Mouse (Mus musculus) kidney, postnatal 0 days (tissue): ENCODE data around the gene Frmpd3. TPM values are rescaled to one million over a fixed set of nuclear protein-coding genes. Genes with fewer than 3 reads are reported as not detected.

Experiments used
- ATAC-seq: fragments of 200-750 bp; cut with Nextera tagmentation; replicated peaks from 2 replicates; pipeline ENCODE4 v1.8.0; 2017; ENCODE audit warnings: low read depth, moderate number of reproducible peaks, moderate TSS enrichment, moderate library complexity; ENCODE audit not compliant: low FRiP score
- DNase-seq: peaks from one replicate; pipeline ENCODE4 v3.0.0-alpha.2; 2016; ENCODE audit warnings: low spot score
- H3K27ac ChIP-seq: fragments of 300-500 bp; sonication (generic); 2 replicates; pipeline ENCODE4 v1.5.1; 2014; ENCODE audit warnings: mild to moderate bottlenecking
- H3K27me3 ChIP-seq: fragments of 300-500 bp; sonication (generic); 2 replicates; pipeline ENCODE4 v1.6.1; 2014; ENCODE audit warnings: low read length, mixed read lengths; ENCODE audit not compliant: insufficient read depth
- H3K36me3 ChIP-seq: fragments of 300-500 bp; sonication (generic); 2 replicates; pipeline ENCODE4 v1.6.1; 2014; ENCODE audit warnings: low read length, mixed read lengths; ENCODE audit not compliant: insufficient read depth
- H3K4me1 ChIP-seq: fragments of 300-500 bp; sonication (generic); replicated peaks from 2 replicates; pipeline ENCODE4 v1.6.1; 2014; ENCODE audit warnings: antibody characterized with exemption, low read length, mixed read lengths; ENCODE audit not compliant: insufficient read depth
- H3K4me2 ChIP-seq: fragments of 300-500 bp; sonication (generic); 2 replicates; pipeline ENCODE4 v1.6.1; 2014; ENCODE audit warnings: mild to moderate bottlenecking, low read length, moderate library complexity, mixed read lengths
- H3K4me3 ChIP-seq: fragments of 300-500 bp; sonication (generic); replicated peaks from 2 replicates; pipeline ENCODE4 v1.5.1; 2014; ENCODE audit warnings: low read depth, low read length
- H3K9ac ChIP-seq: fragments of 300-500 bp; sonication (generic); 2 replicates; pipeline ENCODE4 v1.6.1; 2014; ENCODE audit warnings: low read depth, low read length
- H3K9me3 ChIP-seq: fragments of 300-500 bp; sonication (generic); replicated peaks from 2 replicates; pipeline ENCODE4 v1.6.1; 2016; ENCODE audit warnings: low read length, inconsistent platforms, mixed read lengths
- CTCF ChIP-seq: IDR thresholded peaks from 2 replicates; pipeline ENCODE4 v1.5.1; 2016; ENCODE audit warnings: antibody characterized with exemption, low read depth, mild to moderate bottlenecking, moderate library complexity
- WGBS: fragments of 180-500 bp; shearing (Covaris S2); extraction: QIAGEN DNeasy Blood & Tissue Kit; methylation state at CpG from one replicate; pipeline ENCODE4 v1.1.7; 2014; 5-methylcytosine and 5-hydroxymethylcytosine counted together
- polyA plus RNA-seq: library from polyadenylated mRNA; unstranded; fragments of >200 nt; fragmentation: Nextera tagmentation; extraction: Ambion mirVana; gene quantifications from 2 replicates; pipeline ENCODE4 v1.2.1, GENCODE M21; 2015

The Frmpd3 gene
- polyA plus RNA-seq, 1 experiment from 2014 or later: 0.03 TPM

DNA sequence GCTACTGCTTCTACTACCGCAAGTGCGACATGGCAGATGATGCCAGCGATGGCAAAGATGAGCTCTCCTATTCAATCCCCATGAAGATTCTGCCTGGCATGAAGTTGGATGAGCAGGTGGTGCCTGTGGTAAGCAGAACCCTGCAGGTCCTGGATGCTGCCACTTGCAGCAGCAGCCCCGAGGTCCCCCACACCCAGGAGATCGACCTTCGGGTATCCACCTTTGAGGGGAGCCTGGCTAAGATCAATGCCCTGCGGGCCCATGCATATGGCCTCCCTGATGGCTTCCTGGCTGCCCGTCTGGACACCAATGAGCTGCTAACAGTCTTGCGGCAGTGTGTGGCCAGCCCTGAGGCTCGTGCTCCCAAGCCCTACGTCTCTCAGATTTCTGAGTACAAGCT is 90.7 kb downstream of the Frmpd3 start:
- no peak overlapping the region for H3K4me3 ChIP-seq
- H3K9me3 ChIP-seq: no peaks in the 10 kb centered on the region
- no peaks in the 10 kb centered on the region for H3K27me3 ChIP-seq
- DNase-seq (no peak), ATAC-seq (no peak)
- 89% methylated on average over 11 of the region's 11 CpGs for WGBS
- no peak for TF ChIP-seq CTCF
- H3K4me2 ChIP-seq: no peak overlapping the region
- no peak overlapping the region for H3K27ac ChIP-seq
- H3K9ac ChIP-seq: no peak overlapping the region
- no peaks in the 10 kb centered on the region for H3K4me1 ChIP-seq
- no peaks in the 10 kb centered on the region for H3K36me3 ChIP-seq

GRCm38 (mm10) chrX:140437906-140438305 is 95.8 kb downstream of the Frmpd3 start:
- DNase-seq (no peak), ATAC-seq (no peak)
- Histone ChIP-seq H3K4me1 (no peaks in the 10 kb centered on the region), H3K9me3 (no peaks in the 10 kb centered on the region), H3K4me2 (no peak overlapping the region), H3K27ac (no peak overlapping the region), H3K9ac (no peak overlapping the region), H3K27me3 (no peaks in the 10 kb centered on the region), H3K4me3 (no peak overlapping the region), H3K36me3 (no peaks in the 10 kb centered on the region)
- TF ChIP-seq CTCF: no peak

DNA sequence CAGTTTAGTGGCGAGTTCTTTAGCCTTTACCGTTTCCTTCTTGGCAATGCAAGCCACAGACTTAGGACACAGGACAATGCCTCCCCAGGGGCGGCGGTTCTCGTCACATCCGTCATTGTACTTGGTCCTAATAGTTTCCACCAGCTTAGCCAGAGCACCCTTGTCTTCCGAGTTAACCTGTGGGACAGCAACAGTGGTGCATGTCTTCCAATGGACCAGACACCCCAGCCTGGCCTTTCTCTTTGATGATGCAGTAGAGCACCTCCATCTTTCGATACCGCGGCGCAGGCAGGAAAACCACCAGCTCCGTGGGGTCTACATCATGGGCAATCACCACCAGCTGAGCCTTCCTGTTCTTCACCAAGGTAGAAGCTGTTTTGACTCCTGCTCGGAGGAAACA is 103.5 kb downstream of the Frmpd3 start:
- H3K27ac ChIP-seq: no peak overlapping the region
- no peak overlapping the region for H3K9ac ChIP-seq
- no peaks in the 10 kb centered on the region for H3K27me3 ChIP-seq
- ATAC-seq: no peak
- no peak for DNase-seq
- H3K4me1 ChIP-seq: no peaks in the 10 kb centered on the region
- H3K36me3 ChIP-seq: no peaks in the 10 kb centered on the region
- 79% methylated on average over 13 of the region's 13 CpGs for WGBS
- no peak overlapping the region for H3K4me3 ChIP-seq
- no peak for TF ChIP-seq CTCF
- no peaks in the 10 kb centered on the region for H3K9me3 ChIP-seq
- H3K4me2 ChIP-seq: no peak overlapping the region

DNA sequence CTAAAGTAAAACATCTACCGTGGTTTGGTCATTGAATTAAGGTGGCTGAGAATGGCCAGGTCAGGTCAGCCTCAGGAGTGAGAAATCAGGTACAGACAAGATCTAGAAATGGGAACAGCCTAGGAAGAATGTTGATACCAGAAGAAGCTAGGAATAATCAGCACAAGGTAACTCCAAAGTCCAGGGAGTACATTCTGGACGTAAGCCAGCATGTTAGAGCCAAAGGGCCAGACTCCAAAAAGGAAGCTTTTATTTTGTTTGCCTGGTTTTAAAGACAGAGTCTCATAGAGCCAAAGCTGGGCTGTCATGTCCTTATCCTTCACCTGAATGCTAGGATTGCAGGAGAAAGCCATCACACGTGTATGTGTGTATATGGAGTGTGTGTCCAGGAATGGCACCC is 108.0 kb downstream of the Frmpd3 start:
- no peak for ATAC-seq
- Histone ChIP-seq H3K27me3 (no peaks in the 10 kb centered on the region), H3K36me3 (no peaks in the 10 kb centered on the region), H3K9ac (no peak overlapping the region), H3K4me2 (no peak overlapping the region), H3K27ac (no peak overlapping the region), H3K4me1 (no peaks in the 10 kb centered on the region), H3K4me3 (no peak overlapping the region), H3K9me3 (no peaks in the 10 kb centered on the region)
- WGBS: 63% methylated on average over 3 of the region's 3 CpGs
- no peak for TF ChIP-seq CTCF
- DNase-seq: no peak

GRCm38 (mm10) chrX:140456279-140456731 is 114.2 kb downstream of the Frmpd3 start, which contains the start of gene Prps1:
TSS of gene Prps1 (plus strand) at chrX:140456613.
- peak within 1 kb of the TSS; percentile 67 for H3K4me2 ChIP-seq
- no peak within 1 kb of the TSS for H3K27ac ChIP-seq
- H3K9me3 ChIP-seq: no peaks in the 10 kb centered on the region
- peak within 1 kb of the TSS; percentile 54; the same call in 1 of the 2 replicates for H3K9ac ChIP-seq
- no peaks in the 10 kb centered on the region for H3K36me3 ChIP-seq
- H3K4me3 ChIP-seq: peak within 1 kb of the TSS; percentile 52
- H3K27me3 ChIP-seq: no peaks in the 10 kb centered on the region
- peak; percentile 87 for DNase-seq
- TF ChIP-seq CTCF: no peak
- ATAC-seq: peak; percentile 96
- H3K4me1 ChIP-seq: no peaks in the 10 kb centered on the region
- 26% methylated on average over 26 of the region's 26 CpGs for WGBS

DNA sequence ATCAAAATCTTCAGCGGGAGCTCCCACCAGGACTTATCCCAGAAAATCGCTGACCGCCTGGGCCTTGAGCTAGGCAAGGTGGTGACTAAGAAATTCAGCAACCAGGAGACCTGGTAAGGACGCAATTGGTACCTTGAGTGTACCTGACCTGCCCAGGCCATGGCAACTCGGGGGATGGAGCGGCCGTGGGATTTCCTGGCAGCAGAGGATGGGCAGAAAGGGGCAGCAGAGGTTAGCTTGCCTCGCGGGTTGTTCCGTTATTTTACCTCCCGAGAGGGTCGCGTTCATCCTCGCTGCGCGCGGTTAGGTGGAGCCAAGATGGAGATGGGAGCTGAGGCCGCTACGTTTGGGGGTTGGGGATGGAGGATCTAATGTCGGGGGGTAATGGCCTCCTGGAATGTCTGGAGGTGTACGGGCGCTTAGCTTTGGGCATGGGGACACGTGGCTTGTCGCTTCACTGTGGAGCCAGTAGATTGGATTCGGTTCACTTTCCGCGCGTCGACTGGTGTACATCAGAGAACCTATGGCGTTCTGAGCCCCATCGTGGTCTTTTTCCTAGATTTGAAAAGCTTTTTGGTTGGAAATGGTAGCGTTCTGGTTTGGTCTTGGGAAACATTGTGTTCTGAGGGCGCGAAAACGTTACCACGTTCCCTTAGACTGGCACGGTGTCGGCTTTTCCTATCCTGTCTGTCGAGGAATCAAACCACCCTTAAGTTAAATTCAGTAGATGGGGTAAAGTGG is 114.9 kb downstream of the Frmpd3 start:
- ATAC-seq (peak; percentile 53), DNase-seq (peak; percentile 16)
- H3K27me3 ChIP-seq: no peaks in the 10 kb centered on the region
- peak overlapping the region; percentile 67 for H3K4me2 ChIP-seq
- H3K27ac ChIP-seq: no peak overlapping the region
- peak overlapping the region; percentile 52 for H3K4me3 ChIP-seq
- H3K9ac ChIP-seq: peak overlapping the region; percentile 54; the same call in 1 of the 2 replicates
- H3K9me3 ChIP-seq: no peaks in the 10 kb centered on the region
- no peaks in the 10 kb centered on the region for H3K36me3 ChIP-seq
- no peaks in the 10 kb centered on the region for H3K4me1 ChIP-seq
- 33% methylated on average over 39 of the region's 39 CpGs for WGBS
- TF ChIP-seq CTCF: no peak
